Mouse (Mus musculus) neural tube, embryonic 13.5 days (tissue): ENCODE data around the gene Tbxa2r. TPM values are rescaled to one million over a fixed set of nuclear protein-coding genes. Genes with fewer than 3 reads are reported as not detected.

Experiments used
- ATAC-seq: fragments of 200-750 bp; cut with Nextera tagmentation; 2 replicates; pipeline ENCODE4 v1.8.0; 2017; ENCODE audit warnings: low read depth, mild to moderate bottlenecking, moderate TSS enrichment, moderate library complexity
- H3K27ac ChIP-seq: fragments of 300-500 bp; sonication (generic); replicated peaks from 2 replicates; pipeline ENCODE4 v1.5.1; 2015; ENCODE audit warnings: moderate library complexity, mild to moderate bottlenecking, inconsistent platforms
- H3K27me3 ChIP-seq: fragments of 300-500 bp; sonication (generic); 2 replicates; pipeline ENCODE4 v1.6.1; 2015; ENCODE audit warnings: mild to moderate bottlenecking, inconsistent platforms
- H3K36me3 ChIP-seq: fragments of 300-500 bp; sonication (generic); 2 replicates; pipeline ENCODE4 v1.6.1; 2015; ENCODE audit warnings: mild to moderate bottlenecking, inconsistent platforms
- H3K4me1 ChIP-seq: fragments of 300-500 bp; sonication (generic); replicated peaks from 2 replicates; pipeline ENCODE4 v1.6.1; 2015; ENCODE audit warnings: inconsistent platforms
- H3K4me2 ChIP-seq: fragments of 300-500 bp; sonication (generic); 2 replicates; pipeline ENCODE4 v1.6.1; 2015; ENCODE audit warnings: inconsistent platforms, mild to moderate bottlenecking, moderate library complexity
- H3K4me3 ChIP-seq: fragments of 300-500 bp; sonication (generic); 2 replicates; pipeline ENCODE4 v1.5.1; 2015; ENCODE audit warnings: mild to moderate bottlenecking, inconsistent platforms
- H3K9ac ChIP-seq: fragments of 300-500 bp; sonication (generic); 2 replicates; pipeline ENCODE4 v1.6.1; 2015; ENCODE audit warnings: moderate library complexity, mild to moderate bottlenecking, inconsistent platforms
- H3K9me3 ChIP-seq: fragments of 300-500 bp; sonication (generic); 2 replicates; pipeline ENCODE4 v1.6.1; 2016; ENCODE audit warnings: inconsistent platforms
- WGBS: fragments of 180-500 bp; shearing (Covaris S2); methylation state at CpG from one replicate; pipeline ENCODE4 v1.1.7; 2015; 5-methylcytosine and 5-hydroxymethylcytosine counted together
- polyA plus RNA-seq: library from polyadenylated mRNA; unstranded; fragments of >200 nt; fragmentation: Nextera tagmentation; extraction: Ambion mirVana; gene quantifications from 2 replicates; pipeline ENCODE4 v1.2.1, GENCODE M21; 2015

Tbxa2r gene
- polyA plus RNA-seq, 1 experiment from 2014 or later, result 4.5 TPM

GRCm38 (mm10) chr10:81354738-81355477, 26.4 kb downstream of the Tbxa2r start:
- WGBS, result 80% methylated on average over 9 of the region's 9 CpGs
- Histone ChIP-seq H3K4me1 (peaks cover 42% of the 10 kb centered on the region), H3K27me3 (peaks cover 9% of the 10 kb centered on the region; the same call in 1 of the 2 replicates), H3K9me3 (no peaks in the 10 kb centered on the region), H3K4me2 (no peak overlapping the region), H3K9ac (no peak overlapping the region), H3K36me3 (0 out of 2 replicates have a peak, but pooled peaks cover under 1% of the 10 kb centered on the region), H3K4me3 (no peak overlapping the region), H3K27ac (no peak overlapping the region)
- no peak for ATAC-seq

- peaks cover 9% of the 10 kb centered on the region; the same call in 1 of the 2 replicates for H3K27me3 ChIP-seq
- no peak for ATAC-seq
Observed at GRCm38 (mm10) chr10:81355533-81355932, 27.0 kb downstream of the Tbxa2r start.

GRCm38 (mm10) chr10:81356352-81356990, 27.9 kb downstream of the Tbxa2r start:
- peaks cover 9% of the 10 kb centered on the region; the same call in 1 of the 2 replicates for H3K27me3 ChIP-seq
- peaks cover 7% of the 10 kb centered on the region; the same call in 1 of the 2 replicates for H3K36me3 ChIP-seq
- ATAC-seq, result peak; percentile 11; the same call in 1 of the 2 replicates
- 0 out of 2 replicates have a peak overlapping the region, but pooled peaks have one; percentile 22 for H3K9ac ChIP-seq
- 40% methylated on average over 12 of the region's 12 CpGs for WGBS
- peaks cover 47% of the 10 kb centered on the region for H3K4me1 ChIP-seq
- 0 out of 2 replicates have a peak overlapping the region, but pooled peaks have one; percentile 34 for H3K27ac ChIP-seq
- no peaks in the 10 kb centered on the region for H3K9me3 ChIP-seq
- H3K4me2 ChIP-seq, result peak overlapping the region; percentile 96
- H3K4me3 ChIP-seq, result peak overlapping the region; percentile 79; the same call in 1 of the 2 replicates

More at GRCm38 (mm10) chr10:81355533-81355932, 27.0 kb downstream of the Tbxa2r start:
- Histone ChIP-seq H3K4me1 (peaks cover 45% of the 10 kb centered on the region), H3K27ac (no peak overlapping the region), H3K4me3 (no peak overlapping the region), H3K36me3 (peaks cover 4% of the 10 kb centered on the region; the same call in 1 of the 2 replicates), H3K9ac (no peak overlapping the region), H3K9me3 (no peaks in the 10 kb centered on the region), H3K4me2 (no peak overlapping the region)
- WGBS, result 85% methylated on average over 4 of the region's 4 CpGs

- Histone ChIP-seq H3K4me1 (peaks cover 47% of the 10 kb centered on the region), H3K27ac (peak within 1 kb of the TSS; percentile 54; the same call in 1 of the 2 replicates), H3K36me3 (peaks cover 14% of the 10 kb centered on the region), H3K9me3 (no peaks in the 10 kb centered on the region), H3K4me3 (peak within 1 kb of the TSS; percentile 79), H3K4me2 (peak within 1 kb of the TSS; percentile 96), H3K27me3 (peaks cover 9% of the 10 kb centered on the region), H3K9ac (peak within 1 kb of the TSS; percentile 90)
- WGBS, result 2% methylated on average over 78 of the region's 79 CpGs
- peak; percentile 92 for ATAC-seq
Observed at GRCm38 (mm10) chr10:81356991-81357844, 28.7 kb downstream of the Tbxa2r start, which contains the start of gene Mfsd12. Mfsd12 (plus strand) TSS chr10:81357491.

- H3K27ac ChIP-seq, result no peak overlapping the region
- peak; percentile 1; the same call in 1 of the 2 replicates for ATAC-seq
- 41% methylated on average over 4 of the region's 4 CpGs for WGBS
- H3K4me2 ChIP-seq, result peak overlapping the region; percentile 96
- peak overlapping the region; percentile 90 for H3K9ac ChIP-seq
- peaks cover 50% of the 10 kb centered on the region for H3K4me1 ChIP-seq
- peak overlapping the region; percentile 79 for H3K4me3 ChIP-seq
- H3K36me3 ChIP-seq, result peaks cover 14% of the 10 kb centered on the region
- H3K27me3 ChIP-seq, result peaks cover 18% of the 10 kb centered on the region
- no peaks in the 10 kb centered on the region for H3K9me3 ChIP-seq
Observed at GRCm38 (mm10) chr10:81358209-81358608, 29.7 kb downstream of the Tbxa2r start.

GRCm38 (mm10) chr10:81358841-81359240, 30.3 kb downstream of the Tbxa2r start:
- Histone ChIP-seq H3K27me3 (peaks cover 25% of the 10 kb centered on the region), H3K36me3 (peaks cover 14% of the 10 kb centered on the region), H3K9me3 (no peaks in the 10 kb centered on the region), H3K27ac (no peak overlapping the region), H3K4me3 (peak overlapping the region; percentile 79; the same call in 1 of the 2 replicates), H3K9ac (peak overlapping the region; percentile 90), H3K4me1 (peaks cover 56% of the 10 kb centered on the region), H3K4me2 (peak overlapping the region; percentile 96)
- no peak for ATAC-seq
- WGBS, result 69% methylated on average over 1 of the region's 1 CpGs

- Histone ChIP-seq H3K4me1 (peaks cover 75% of the 10 kb centered on the region), H3K27ac (no peak overlapping the region), H3K9ac (peak overlapping the region; percentile 28; the same call in 1 of the 2 replicates), H3K36me3 (peaks cover 14% of the 10 kb centered on the region), H3K27me3 (peaks cover 41% of the 10 kb centered on the region), H3K4me3 (no peak overlapping the region), H3K9me3 (no peaks in the 10 kb centered on the region), H3K4me2 (no peak overlapping the region)
- no peak for ATAC-seq
- 75% methylated on average over 8 of the region's 8 CpGs for WGBS
Observed at GRCm38 (mm10) chr10:81360721-81361120, 32.2 kb downstream of the Tbxa2r start.

- Histone ChIP-seq H3K36me3 (peaks cover 27% of the 10 kb centered on the region), H3K27ac (no peak overlapping the region), H3K27me3 (peaks cover 38% of the 10 kb centered on the region), H3K9ac (no peak overlapping the region), H3K4me1 (peaks cover 80% of the 10 kb centered on the region), H3K9me3 (no peaks in the 10 kb centered on the region), H3K4me3 (no peak overlapping the region), H3K4me2 (no peak overlapping the region)
- no peak for ATAC-seq
- 81% methylated on average over 12 of the region's 12 CpGs for WGBS
Observed at GRCm38 (mm10) chr10:81362336-81362949, 33.9 kb downstream of the Tbxa2r start.

GRCm38 (mm10) chr10:81363436-81364346, 35.2 kb downstream of the Tbxa2r start:
- Histone ChIP-seq H3K9ac (peak overlapping the region; percentile 59), H3K27ac (no peak overlapping the region), H3K4me1 (peaks cover 70% of the 10 kb centered on the region), H3K4me3 (peak overlapping the region; percentile 23), H3K9me3 (no peaks in the 10 kb centered on the region), H3K27me3 (peaks cover 35% of the 10 kb centered on the region), H3K36me3 (peaks cover 40% of the 10 kb centered on the region), H3K4me2 (peak overlapping the region; percentile 50)
- no peak for ATAC-seq
- WGBS, result 11% methylated on average over 51 of the region's 54 CpGs

- WGBS, result 11% methylated on average over 28 of the region's 28 CpGs
- peak; percentile 4; the same call in 1 of the 2 replicates for ATAC-seq
- peak overlapping the region; percentile 23 for H3K4me3 ChIP-seq
- H3K36me3 ChIP-seq, result peaks cover 50% of the 10 kb centered on the region
- no peak overlapping the region for H3K27ac ChIP-seq
- peak overlapping the region; percentile 59 for H3K9ac ChIP-seq
- H3K4me1 ChIP-seq, result peaks cover 61% of the 10 kb centered on the region
- H3K4me2 ChIP-seq, result peak overlapping the region; percentile 50
- H3K27me3 ChIP-seq, result peaks cover 32% of the 10 kb centered on the region
- H3K9me3 ChIP-seq, result no peaks in the 10 kb centered on the region
Observed at GRCm38 (mm10) chr10:81364666-81365065, 36.1 kb downstream of the Tbxa2r start.
